Mouse (Mus musculus) cortical plate, adult 2 months (tissue): ENCODE results near the gene Tie1.

Experiments used
- CTCF ChIP-seq: fragments of 200-500 bp; IDR thresholded peaks from 2 replicates; pipeline ENCODE4 v1.5.1; 2011; ENCODE audit warnings: mild to moderate bottlenecking, control low read depth, low read length; ENCODE audit not compliant: insufficient read depth; ENCODE audit errors: extremely low read depth
- POLR2A ChIP-seq: fragments of 200-500 bp; IDR thresholded peaks from 2 replicates; pipeline ENCODE4 v1.6.1; 2011; ENCODE audit warnings: mild to moderate bottlenecking, low read length, control low read depth; ENCODE audit not compliant: insufficient read depth; ENCODE audit errors: extremely low read depth

DNA sequence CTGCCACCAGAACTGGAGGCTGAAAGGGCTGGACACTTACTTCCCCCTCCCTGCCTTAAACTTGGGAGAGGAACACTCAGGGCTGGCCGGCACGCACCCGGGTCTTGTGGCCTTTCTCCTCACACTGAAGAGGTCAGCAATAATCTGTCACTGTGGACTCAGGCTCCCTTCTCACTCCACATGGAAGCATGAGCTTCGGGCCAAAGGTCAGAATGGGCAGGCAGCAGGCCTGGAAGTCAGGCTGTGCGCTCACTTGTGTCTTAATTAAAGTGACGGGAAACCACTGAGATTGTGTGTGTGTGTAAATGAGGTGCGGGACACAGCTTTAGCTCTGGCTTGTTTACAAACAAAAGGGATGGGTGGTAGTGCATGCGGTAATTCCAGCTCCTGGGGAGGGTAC, 57.5 kb downstream of the Tie1 start:
- TF ChIP-seq CTCF (no peak), POLR2A (no peak)
